Mouse (Mus musculus) adrenal gland, postnatal 14 days (tissue): ENCODE measurements around the gene Atp11a. TPM values are rescaled to one million over a fixed set of nuclear protein-coding genes. Genes with fewer than 3 reads are reported as not detected.

ENCODE experiments used
- DNase-seq: peaks from one replicate; pipeline ENCODE4 v3.0.0; 2021; ENCODE audit warnings: mixed read lengths
- total RNA-seq: library from RNA; stranded (reverse); gene quantifications from 2 replicates; pipeline ENCODE4 v1.2.3, GENCODE M21; 2021

The Atp11a gene
- total RNA-seq, 1 experiment from 2014 or later = 72.1 TPM

DNA sequence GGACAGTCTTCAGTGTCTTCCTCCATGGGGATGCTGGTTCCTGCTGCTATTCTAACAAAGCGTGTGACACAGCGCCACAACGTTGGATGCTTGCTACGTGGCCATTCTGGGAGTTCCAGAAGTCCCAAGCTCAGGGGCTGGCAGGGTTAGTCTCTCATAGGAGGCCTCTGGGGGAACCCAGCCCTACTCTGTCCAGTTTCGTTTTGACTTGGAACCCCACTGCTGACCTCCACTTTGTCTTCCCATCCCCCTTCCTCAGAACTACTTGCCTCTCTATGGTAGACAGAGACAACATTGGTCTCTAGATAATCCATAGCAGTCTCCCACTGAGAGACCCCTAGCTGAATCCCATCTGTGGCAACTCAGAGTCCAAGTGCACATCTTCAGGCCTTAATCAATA lies 149.8 kb downstream of the Atp11a start:
- no peak for DNase-seq

- no peak for DNase-seq
Observed at GRCm38 (mm10) chr8:12907730-12908129, 150.9 kb downstream of the Atp11a start.

DNA sequence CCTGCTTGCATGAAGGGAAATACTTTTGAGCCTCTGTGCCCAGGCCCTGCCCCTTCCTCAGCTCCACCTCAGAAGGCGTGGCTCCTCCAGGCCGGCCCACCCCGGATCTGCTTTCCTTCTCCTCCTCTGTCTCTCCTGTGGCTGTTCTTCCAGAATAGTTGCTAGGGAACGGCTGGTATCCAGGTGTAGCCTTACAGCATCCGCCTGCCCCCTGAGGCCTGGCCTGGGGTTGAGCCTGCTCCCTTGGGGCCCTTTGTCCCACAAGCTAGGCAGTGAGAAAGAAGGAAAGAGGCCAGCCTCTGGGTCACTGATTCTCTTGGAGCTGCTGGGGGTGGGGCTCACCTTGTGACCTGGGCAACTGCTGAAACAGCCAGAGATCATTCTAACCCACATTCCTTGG lies 155.2 kb downstream of the Atp11a start:
- DNase-seq = peak; percentile 29

- DNase-seq = no peak
Observed at GRCm38 (mm10) chr8:12915187-12916006, 158.6 kb downstream of the Atp11a start.

DNA sequence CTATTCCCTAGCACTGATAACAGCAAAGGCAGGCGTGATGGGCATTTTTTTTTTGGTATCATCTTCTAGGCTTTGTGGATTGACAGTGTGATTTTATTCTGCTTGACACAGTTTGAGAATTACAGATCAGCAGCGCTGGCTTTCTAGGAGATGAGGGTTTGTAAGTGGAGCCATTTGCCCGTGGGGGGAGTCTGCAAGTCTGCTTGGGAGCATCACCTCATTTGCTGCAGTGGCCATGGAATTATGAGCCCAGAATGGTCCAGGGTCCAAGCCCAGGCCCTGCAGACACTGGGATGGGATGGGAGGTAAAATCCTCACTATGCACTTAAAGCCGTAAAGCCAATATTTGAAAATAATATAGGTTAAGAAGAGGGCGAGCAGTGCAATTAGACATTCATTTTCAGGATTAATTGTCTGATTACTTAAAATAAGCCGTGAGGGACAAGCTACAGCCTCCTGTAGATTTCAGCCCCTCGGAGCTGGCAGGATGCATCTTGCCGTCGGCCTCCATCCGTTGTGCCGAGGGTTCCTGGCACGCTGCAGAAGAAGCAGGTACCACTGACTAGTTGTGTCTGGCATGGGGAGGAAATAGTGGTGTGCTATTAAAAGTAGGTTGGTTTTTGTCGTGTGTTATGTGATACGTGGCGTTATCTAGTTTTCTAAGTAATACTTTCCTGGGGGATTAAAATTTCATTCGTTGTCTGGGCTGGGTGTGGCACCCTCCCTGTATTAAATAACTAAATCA lies 159.5 kb downstream of the Atp11a start:
- no peak for DNase-seq

- no peak for DNase-seq
Observed at GRCm38 (mm10) chr8:12917029-12917428, 160.2 kb downstream of the Atp11a start.

DNA sequence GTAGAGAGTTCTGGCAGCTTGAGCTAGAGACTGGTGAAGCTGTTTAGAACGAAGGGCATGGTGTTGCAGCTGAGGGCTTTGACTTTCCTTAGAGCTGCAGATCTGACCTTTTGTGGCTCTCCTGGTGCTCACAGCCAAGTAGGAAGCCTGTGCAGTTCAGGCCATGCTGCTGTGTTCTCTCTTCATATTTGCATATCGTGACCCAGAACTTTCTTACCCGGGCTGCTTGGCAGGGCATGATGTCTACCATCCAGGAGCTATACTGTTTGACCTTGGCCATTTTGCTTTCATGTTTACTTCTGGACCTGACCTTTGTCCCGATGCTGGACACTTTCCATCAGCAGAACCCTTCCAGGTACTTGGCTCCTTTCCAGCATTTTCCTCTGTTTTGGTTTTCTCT lies 161.0 kb downstream of the Atp11a start:
- DNase-seq = no peak

Other genes with a start within 250 kb of the Atp11a start
- gene Spaca7, start 184.0 kb upstream of the Atp11a start, total RNA-seq = not detected in 2 replicates
- gene Tubgcp3, start 84.8 kb upstream of the Atp11a start, total RNA-seq = 31.8 and 38.9 TPM in 2 replicates
- gene Mcf2l, start 116.8 kb downstream of the Atp11a start, total RNA-seq = 59.3 and 66.7 TPM in 2 replicates